Mouse (Mus musculus) cerebellum, postnatal 36 days (tissue): ENCODE measurements around the gene Olfr1387.
"Not testable (repeated sequence)": the region's sequence is repeated elsewhere in the genome, so short reads cannot be mapped to it uniquely, and the experiment has no call there.

Experiments used
- DNase-seq, 2 experiments: peaks; one replicate each; pipeline ENCODE4 v3.0.0; 2021 to 2022; ENCODE audit warnings: mixed read lengths in 2 of 2

Gene Olfr1387

GRCm38 (mm10) chr11:49455043-49455442 lies at the start of gene Olfr1387:
Gene Olfr1387 (plus strand): TSS chr11:49455343.
- no peak for DNase-seq

- no peak for DNase-seq
These were observed 48.4 kb upstream of the Olfr1387 start for GRCm38 (mm10) chr11:49406784-49407183.

- DNase-seq = no peak
These were observed 44.6 kb upstream of the Olfr1387 start for GRCm38 (mm10) chr11:49410540-49410939.

GRCm38 (mm10) chr11:49422767-49423166 lies 32.4 kb upstream of the Olfr1387 start, which contains the start of gene Olfr1389:
Gene Olfr1389 (plus strand): TSS chr11:49423067.
- DNase-seq = no peak

GRCm38 (mm10) chr11:49425257-49425927 lies 29.8 kb upstream of the Olfr1387 start:
- DNase-seq = no peak

DNA sequence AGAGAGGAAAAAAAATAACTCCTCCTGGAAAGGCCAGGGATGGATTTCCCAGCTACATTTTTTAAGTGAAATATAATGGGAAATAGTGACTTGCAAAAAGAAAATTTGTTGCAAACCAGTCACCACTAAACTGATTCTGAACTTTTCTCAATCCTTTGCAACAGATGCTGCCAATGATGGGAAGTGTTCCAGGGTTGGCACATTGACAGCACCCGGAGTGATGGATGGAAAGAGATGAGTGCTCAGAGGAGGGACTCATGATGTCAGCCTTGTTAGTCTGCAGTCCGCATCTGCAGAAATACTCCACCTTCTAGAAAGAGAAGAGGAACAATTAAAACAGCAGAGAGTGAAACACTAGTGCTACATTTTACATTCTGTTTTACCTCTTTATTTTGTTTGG lies 25.5 kb upstream of the Olfr1387 start:
- no peak for DNase-seq

- no peak for DNase-seq
These were observed 18.7 kb upstream of the Olfr1387 start, which contains the start of gene Olfr1388 for GRCm38 (mm10) chr11:49436411-49436810. Gene Olfr1388 (plus strand): TSS chr11:49436624.

DNA sequence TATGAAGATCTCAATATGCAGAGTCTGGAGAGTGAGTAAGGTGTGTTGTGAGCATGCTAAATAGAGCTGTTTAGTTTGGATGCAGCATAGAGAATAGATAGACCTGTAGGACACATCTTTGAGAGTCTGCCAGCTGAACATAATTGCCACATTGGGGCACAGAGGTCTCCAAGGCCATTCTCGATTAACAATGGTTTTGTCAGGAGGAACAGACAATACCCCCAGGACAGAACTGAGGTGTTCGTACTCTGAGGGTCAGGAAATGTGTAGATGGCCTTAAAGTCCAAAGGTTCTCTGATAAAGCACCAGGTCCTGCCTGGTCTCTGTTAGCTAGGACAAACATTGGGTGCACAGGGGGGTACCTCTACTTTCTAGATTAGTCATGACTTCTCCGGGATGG lies 9.6 kb downstream of the Olfr1387 start, which contains the start of gene Olfr1386:
Olfr1386 (plus strand) TSS at position 301 of the 400 bp plus-strand sequence.
- DNase-seq = not testable (repeated sequence)

GRCm38 (mm10) chr11:49485973-49486372 lies 30.8 kb downstream of the Olfr1387 start:
- DNase-seq = no peak

GRCm38 (mm10) chr11:49488770-49489169 lies 33.6 kb downstream of the Olfr1387 start, which contains the start of gene Olfr1385:
Gene Olfr1385 (plus strand): TSS chr11:49489070.
- DNase-seq = not testable (repeated sequence)
